ENCODE assay signal across 8 mouse cellular contexts in genomic region chr12:83689087-83689432, GRCm38 (mm10). TPM values are rescaled to one million over a fixed set of nuclear protein-coding genes. Genes with fewer than 3 reads are reported as not detected.
DNase-seq lines count a peak whose midpoint lies in the region; ATAC-seq and TF ChIP-seq lines count a peak whose summit lies in the region.

No protein-coding gene starts in this region.

- 0 out of 2 replicates have a peak, but pooled peaks cover 2% of the 10 kb centered on the region for H3K4me1 ChIP-seq in testis, adult 2 months (ENCODE audit: control insufficient read depth, insufficient read depth, low read length)
- peaks cover 29% of the 10 kb centered on the region for H3K4me1 ChIP-seq in erythroblast, embryonic 14.5 days (ENCODE audit: control insufficient read depth)
- peaks cover 26% of the 10 kb centered on the region for H3K4me1 ChIP-seq in limb, embryonic 13.5 days
- H3K4me1 ChIP-seq in olfactory bulb, adult 2 months (ENCODE audit: control insufficient read depth, insufficient read depth, low read length), result 0 out of 2 replicates have a peak, but pooled peaks cover 3% of the 10 kb centered on the region

- WGBS in limb, embryonic 13.5 days, result 33% methylated on average over 6 of the region's 6 CpGs
- 25% methylated on average over 6 of the region's 6 CpGs for WGBS in olfactory bulb, adult 2 months

- no peak overlapping the region for H3K27ac ChIP-seq in testis, adult 2 months (ENCODE audit: control insufficient read depth, insufficient read depth, low read depth, low read length)
- 0 out of 2 replicates have a peak overlapping the region, but pooled peaks have one; percentile 93 for H3K27ac ChIP-seq in limb, embryonic 13.5 days
- no peak overlapping the region for H3K27ac ChIP-seq in olfactory bulb, adult 2 months (ENCODE audit: insufficient read depth, low read depth, low read length)

- peak overlapping the region; percentile 86 for H3K4me2 ChIP-seq in limb, embryonic 13.5 days (replicated peaks)

- H3K9ac ChIP-seq in limb, embryonic 13.5 days, result peak overlapping the region; percentile 91

- TF ChIP-seq CTCF in testis, adult 2 months (IDR thresholded peaks at IDR 0.05; ENCODE audit: control insufficient read depth, insufficient read depth, insufficient replicate concordance, low read depth, low read length), result no peak
- no peak for TF ChIP-seq CTCF in olfactory bulb, adult 2 months (IDR thresholded peaks at IDR 0.05; ENCODE audit: insufficient read depth, low read depth, low read length)

- no peak for ATAC-seq in limb, embryonic 13.5 days (ENCODE audit: low FRiP score, low read depth)

- peak overlapping the region; percentile 100 for H3K4me3 ChIP-seq in testis, adult 2 months (ENCODE audit: control insufficient read depth, low read depth, low read length)
- peak overlapping the region; percentile 87 for H3K4me3 ChIP-seq in erythroblast, embryonic 14.5 days (replicated peaks)
- peak overlapping the region; percentile 94 for H3K4me3 ChIP-seq in limb, embryonic 13.5 days
- peak overlapping the region; percentile 8; the same call in 1 of the 2 replicates for H3K4me3 ChIP-seq in olfactory bulb, adult 2 months (ENCODE audit: insufficient read depth, low read depth, low read length)

- no peak for DNase-seq in testis, postnatal 14 days (ENCODE audit: low spot score)
- DNase-seq in B cell, adult 2 months, result no peak
- no peak for DNase-seq in embryo, embryonic 11 days
- DNase-seq in left cerebral cortex, adult 9 months (ENCODE audit: low spot score in 2 of 2), result no peak

- no peak for TF ChIP-seq POLR2A in testis, adult 2 months (IDR thresholded peaks at IDR 0.05; ENCODE audit: control insufficient read depth, low read depth, low read length)
- TF ChIP-seq POLR2A in olfactory bulb, adult 2 months (IDR thresholded peaks at IDR 0.05; ENCODE audit: insufficient read depth, low read depth, low read length), result no peak

- no peaks in the 10 kb centered on the region for H3K27me3 ChIP-seq in testis, adult 2 months (ENCODE audit: control insufficient read depth, insufficient read depth, low read length)
- H3K27me3 ChIP-seq in erythroblast, embryonic 14.5 days (ENCODE audit: control insufficient read depth), result no peaks in the 10 kb centered on the region
- H3K27me3 ChIP-seq in limb, embryonic 13.5 days, result no peaks in the 10 kb centered on the region

- no peaks in the 10 kb centered on the region for H3K36me3 ChIP-seq in testis, adult 2 months (ENCODE audit: control insufficient read depth, insufficient read depth, low read length)
- H3K36me3 ChIP-seq in erythroblast, embryonic 14.5 days (ENCODE audit: control insufficient read depth), result peaks cover 27% of the 10 kb centered on the region
- H3K36me3 ChIP-seq in limb, embryonic 13.5 days, result 0 out of 2 replicates have a peak, but pooled peaks cover 7% of the 10 kb centered on the region

- no peaks in the 10 kb centered on the region for H3K9me3 ChIP-seq in erythroblast, embryonic 14.5 days (ENCODE audit: control insufficient read depth, low read length)
- H3K9me3 ChIP-seq in limb, embryonic 13.5 days, result no peaks in the 10 kb centered on the region

RNA-seq across cellular contexts. Expression of gene Psen1, which starts 1.1 kb away (rescaled TPM):
- 109 and 110 TPM in 2 replicates for polyA plus RNA-seq in testis, adult 2 months (2012; rRNA removed)
- polyA plus RNA-seq in erythroblast, embryonic 14.5 days (2012), result 0.53 and 0.65 TPM in 2 replicates
- polyA plus RNA-seq in limb, embryonic 13.5 days (2015; fragmentation: Nextera tagmentation; extraction: Ambion mirVana), result 60.1 TPM in 2 replicates
- not detected in 2 replicates for polyA plus RNA-seq in olfactory bulb, adult 2 months (2012; ENCODE audit: insufficient read depth, insufficient read length, low replicate concordance, missing spikeins)

RNA-seq across cellular contexts. Expression of gene Rbm25, which starts 58.0 kb away (rescaled TPM):
- 41.8 and 47.5 TPM in 2 replicates for polyA plus RNA-seq in testis, adult 2 months (2012; rRNA removed)
- 5.2 and 6.1 TPM in 2 replicates for polyA plus RNA-seq in erythroblast, embryonic 14.5 days (2012)
- polyA plus RNA-seq in limb, embryonic 13.5 days (2015; fragmentation: Nextera tagmentation; extraction: Ambion mirVana), result 318 and 324 TPM in 2 replicates
- polyA plus RNA-seq in olfactory bulb, adult 2 months (2012; ENCODE audit: insufficient read depth, insufficient read length, low replicate concordance, missing spikeins), result 331 and 373 TPM in 2 replicates

Comparison
In these comparisons a context has a peak if more than half of its experiments do, and no peak if none do; other contexts are left out.
1. H3K4me3 ChIP-seq: peak in every context shown above with its lines; median percentile 100 in testis, adult 2 months; 94 in limb, embryonic 13.5 days; 87 in erythroblast, embryonic 14.5 days; 8 in olfactory bulb, adult 2 months.